Mouse (Mus musculus) fat pad, adult 2 months (tissue): ENCODE data around the gene D630045J12Rik.

Experiments used
- DNase-seq: peaks from one replicate; pipeline ENCODE4 v3.0.0-alpha.2; 2011; ENCODE audit warnings: low read depth, low spot score; ENCODE audit errors: extremely low read depth

Gene D630045J12Rik

DNA sequence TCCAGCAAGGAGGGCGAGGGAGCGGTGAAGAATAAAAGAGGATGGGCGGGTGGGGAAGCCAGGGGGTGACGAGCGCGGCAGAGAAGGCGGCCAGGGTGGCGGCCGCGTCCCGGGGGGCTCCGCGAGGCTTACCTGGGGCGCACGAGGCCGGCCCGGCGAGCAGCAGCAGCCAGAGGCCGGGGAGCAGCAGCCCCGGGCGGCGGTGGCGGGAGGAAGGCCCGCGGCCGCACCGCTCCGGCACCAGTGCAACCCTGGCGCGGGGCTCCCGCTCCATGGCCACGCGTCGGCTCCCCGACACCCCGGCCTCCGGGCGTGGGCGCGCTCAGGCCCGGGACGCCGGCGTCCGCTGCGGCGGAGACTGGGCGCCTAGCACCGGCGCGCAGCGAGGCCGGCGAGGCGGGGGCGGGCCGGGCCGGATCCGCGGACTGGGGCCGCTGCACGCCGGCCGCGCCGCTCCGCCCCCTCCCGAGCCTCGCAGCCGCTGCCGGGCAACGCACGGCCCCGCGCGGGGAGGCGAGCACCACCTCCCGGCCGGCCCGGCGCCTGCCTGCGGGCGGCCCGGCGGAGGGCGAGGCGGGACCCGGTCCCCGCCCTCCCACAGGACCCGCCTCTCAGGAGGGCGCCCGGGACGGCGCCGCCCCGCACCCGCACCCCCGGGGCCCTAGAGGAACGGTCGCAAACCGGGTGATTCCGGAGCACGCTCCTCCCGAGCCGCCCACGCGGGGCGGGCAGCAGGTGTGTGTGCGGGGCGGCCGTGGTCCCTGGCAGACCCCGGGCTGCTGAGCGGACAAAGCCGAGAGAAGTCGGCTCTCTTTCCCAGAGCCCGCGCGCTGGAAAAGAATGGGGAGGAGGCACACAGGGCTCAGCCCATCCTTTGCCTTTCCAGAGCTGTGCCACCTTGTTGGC, at the start of gene D630045J12Rik:
TSS of gene D630045J12Rik (minus strand) at position 274 of the 906 bp plus-strand sequence.
- no peak for DNase-seq

- DNase-seq, result no peak
These were observed 45.1 kb upstream of the D630045J12Rik start, which contains the start of gene Zc3hav1l for GRCm38 (mm10) chr6:38298761-38299401. Gene Zc3hav1l, minus strand, starts transcription at chr6:38299259.

- no peak for DNase-seq
These were observed 44.4 kb upstream of the D630045J12Rik start for GRCm38 (mm10) chr6:38298246-38298635.

GRCm38 (mm10) chr6:38297580-38298245, 43.9 kb upstream of the D630045J12Rik start:
- DNase-seq, result no peak

- DNase-seq, result no peak
These were observed 39.9 kb upstream of the D630045J12Rik start for GRCm38 (mm10) chr6:38293708-38294107.

- DNase-seq, result no peak
These were observed 39.2 kb upstream of the D630045J12Rik start for GRCm38 (mm10) chr6:38292871-38293646.

- DNase-seq, result no peak
These were observed 30.6 kb upstream of the D630045J12Rik start for GRCm38 (mm10) chr6:38284422-38284821.

- no peak for DNase-seq
These were observed 10.7 kb upstream of the D630045J12Rik start for GRCm38 (mm10) chr6:38264466-38264865.

GRCm38 (mm10) chr6:38263393-38264159, 9.8 kb upstream of the D630045J12Rik start:
- DNase-seq, result no peak

DNA sequence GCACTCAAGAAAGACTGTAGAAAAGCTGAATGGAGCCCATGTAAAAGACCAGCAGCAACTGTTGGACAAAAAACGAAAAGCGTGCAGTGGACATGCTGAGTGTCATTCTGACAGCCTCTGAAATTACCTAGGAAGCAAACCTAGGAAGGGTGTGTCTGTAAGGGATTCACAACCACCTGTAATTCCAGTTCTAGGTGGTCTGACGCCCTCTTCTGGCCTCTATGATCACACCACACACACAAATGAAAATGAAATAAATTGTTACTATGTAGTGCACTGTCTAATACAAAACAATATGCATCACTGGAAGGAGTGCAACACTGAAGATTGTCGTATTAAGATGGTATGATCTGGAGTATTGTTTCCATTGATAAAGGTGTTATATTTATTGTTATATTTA, 8.1 kb upstream of the D630045J12Rik start:
- DNase-seq, result no peak

GRCm38 (mm10) chr6:38257506-38257905, 3.7 kb upstream of the D630045J12Rik start:
- no peak for DNase-seq

DNA sequence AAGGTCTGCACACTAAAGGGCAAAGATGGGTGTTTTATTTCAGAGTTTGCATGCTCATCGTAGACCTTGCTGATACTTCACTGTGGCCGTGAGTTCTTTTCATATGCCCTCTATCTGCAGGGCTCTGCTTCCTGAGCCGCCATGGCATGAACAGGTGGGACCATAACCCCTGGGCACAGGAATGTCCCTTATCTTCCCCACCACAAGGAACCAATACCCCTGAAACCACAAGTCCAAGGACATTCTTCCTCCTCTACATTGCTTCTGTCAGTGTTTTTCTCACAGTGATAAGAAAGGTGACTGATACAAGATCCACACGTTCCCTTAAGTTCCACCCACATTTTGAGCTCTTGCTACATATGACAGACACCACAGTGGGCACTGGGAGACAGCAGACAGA, 3.0 kb upstream of the D630045J12Rik start:
- DNase-seq, result no peak

GRCm38 (mm10) chr6:38255794-38256193, 2.0 kb upstream of the D630045J12Rik start:
- no peak for DNase-seq

GRCm38 (mm10) chr6:38252766-38253735, 758 bp downstream of the D630045J12Rik start:
- DNase-seq, result no peak

- no peak for DNase-seq
These were observed 1.7 kb downstream of the D630045J12Rik start for GRCm38 (mm10) chr6:38252139-38252538.

DNA sequence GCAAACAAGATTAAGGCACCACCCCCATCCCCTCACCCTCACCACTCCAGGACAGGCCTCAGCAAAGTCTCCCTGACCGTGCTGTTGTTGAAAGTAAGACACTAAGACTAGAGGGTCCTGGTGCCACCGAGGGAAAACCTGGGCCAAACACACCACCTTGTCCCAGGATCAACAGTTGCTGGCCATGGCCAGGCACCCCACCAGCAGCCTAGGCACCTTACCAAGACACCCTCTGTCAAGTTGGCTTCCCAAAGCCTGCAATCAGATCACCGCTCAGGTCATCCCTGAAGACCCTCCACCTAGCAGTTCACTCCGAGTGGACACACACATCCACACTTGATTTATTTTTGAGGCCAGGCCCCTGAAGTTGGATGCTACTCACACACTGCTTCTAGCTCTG, 2.3 kb downstream of the D630045J12Rik start:
- no peak for DNase-seq

GRCm38 (mm10) chr6:38247362-38247761, 6.4 kb downstream of the D630045J12Rik start:
- no peak for DNase-seq

GRCm38 (mm10) chr6:38244806-38245205, 9.0 kb downstream of the D630045J12Rik start:
- DNase-seq, result no peak

GRCm38 (mm10) chr6:38244167-38244566, 9.6 kb downstream of the D630045J12Rik start:
- DNase-seq, result peak; percentile 52
